Mouse (Mus musculus) midbrain, embryonic 14.5 days (tissue): ENCODE data around the gene Arl15. TPM values are rescaled to one million over a fixed set of nuclear protein-coding genes. Genes with fewer than 3 reads are reported as not detected.

ENCODE experiments used
- ATAC-seq: fragments of 200-750 bp; cut with Nextera tagmentation; 2 replicates; pipeline ENCODE4 v1.8.0; 2017; ENCODE audit warnings: moderate number of reproducible peaks, moderate library complexity; ENCODE audit not compliant: low FRiP score, low TSS enrichment
- DNase-seq: peaks from one replicate; pipeline ENCODE4 v3.0.0-alpha.2; 2015
- H3K27ac ChIP-seq: fragments of 300-500 bp; sonication (generic); replicated peaks from 2 replicates; pipeline ENCODE4 v1.5.1; 2014; ENCODE audit warnings: mild to moderate bottlenecking, low read depth, low read length, moderate library complexity
- H3K27me3 ChIP-seq: fragments of 300-500 bp; sonication (generic); 2 replicates; pipeline ENCODE4 v1.6.1; 2014; ENCODE audit warnings: low read length, control low read depth, mixed read lengths; ENCODE audit not compliant: control insufficient read depth, insufficient read depth
- H3K36me3 ChIP-seq: fragments of 300-500 bp; sonication (generic); 2 replicates; pipeline ENCODE4 v1.6.1; 2014; ENCODE audit warnings: low read length, control low read depth; ENCODE audit not compliant: control insufficient read depth, insufficient read depth
- H3K4me1 ChIP-seq: fragments of 300-500 bp; sonication (generic); 2 replicates; pipeline ENCODE4 v1.6.1; 2014; ENCODE audit warnings: mild to moderate bottlenecking, antibody characterized with exemption, low read length, control low read depth; ENCODE audit not compliant: control insufficient read depth, insufficient read depth
- H3K4me2 ChIP-seq: fragments of 300-500 bp; sonication (generic); 2 replicates; pipeline ENCODE4 v1.6.1; 2014; ENCODE audit warnings: mild to moderate bottlenecking, low read length, moderate library complexity
- H3K4me3 ChIP-seq: fragments of 300-500 bp; sonication (generic); replicated peaks from 2 replicates; pipeline ENCODE4 v1.5.1; 2014; ENCODE audit warnings: low read depth, low read length
- H3K9ac ChIP-seq: fragments of 300-500 bp; sonication (generic); replicated peaks from 2 replicates; pipeline ENCODE4 v1.6.1; 2014; ENCODE audit warnings: mild to moderate bottlenecking, low read length, moderate library complexity
- H3K9me3 ChIP-seq: fragments of 300-500 bp; sonication (generic); 2 replicates; pipeline ENCODE4 v1.6.1; 2016; ENCODE audit warnings: low read length, control low read depth, mixed read lengths; ENCODE audit not compliant: control insufficient read depth
- WGBS: fragments of 180-500 bp; shearing (Covaris S2); extraction: QIAGEN DNeasy Blood & Tissue Kit; methylation state at CpG from one replicate; pipeline ENCODE4 v1.1.7; 2014; 5-methylcytosine and 5-hydroxymethylcytosine counted together
- polyA plus RNA-seq: library from polyadenylated mRNA; unstranded; fragments of >200 nt; fragmentation: Nextera tagmentation; extraction: Ambion mirVana; gene quantifications from 2 replicates; pipeline ENCODE4 v1.2.1, GENCODE M21; 2014

Gene Arl15
- polyA plus RNA-seq, 1 experiment from 2014 or later = 24.5 TPM

DNA sequence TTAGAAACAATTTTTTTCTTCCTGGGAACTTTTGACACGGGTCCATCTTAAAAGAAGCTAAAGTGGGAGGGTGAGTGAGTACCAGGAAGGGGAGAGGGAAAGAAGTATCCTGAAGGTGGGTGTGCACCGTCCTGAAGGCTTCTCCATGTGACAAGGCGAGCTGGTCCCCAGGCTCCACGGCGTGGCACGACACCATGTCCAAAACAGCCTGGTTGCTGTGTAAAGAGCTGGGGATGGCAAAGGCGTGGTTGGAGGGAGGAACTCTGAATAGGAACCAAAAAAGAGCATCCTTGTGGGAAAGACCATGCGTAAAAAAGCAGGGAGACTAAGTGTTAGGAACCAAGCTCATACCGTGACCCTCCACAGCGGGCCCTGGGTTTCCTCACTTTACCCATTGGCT, 330.1 kb downstream of the Arl15 start:
- H3K27ac ChIP-seq = no peak overlapping the region
- no peak overlapping the region for H3K4me3 ChIP-seq
- H3K9me3 ChIP-seq = no peaks in the 10 kb centered on the region
- no peak overlapping the region for H3K9ac ChIP-seq
- no peaks in the 10 kb centered on the region for H3K36me3 ChIP-seq
- H3K4me1 ChIP-seq = no peaks in the 10 kb centered on the region
- ATAC-seq = no peak
- 90% methylated on average over 10 of the region's 10 CpGs for WGBS
- H3K4me2 ChIP-seq = no peak overlapping the region
- H3K27me3 ChIP-seq = no peaks in the 10 kb centered on the region
- DNase-seq = no peak

DNA sequence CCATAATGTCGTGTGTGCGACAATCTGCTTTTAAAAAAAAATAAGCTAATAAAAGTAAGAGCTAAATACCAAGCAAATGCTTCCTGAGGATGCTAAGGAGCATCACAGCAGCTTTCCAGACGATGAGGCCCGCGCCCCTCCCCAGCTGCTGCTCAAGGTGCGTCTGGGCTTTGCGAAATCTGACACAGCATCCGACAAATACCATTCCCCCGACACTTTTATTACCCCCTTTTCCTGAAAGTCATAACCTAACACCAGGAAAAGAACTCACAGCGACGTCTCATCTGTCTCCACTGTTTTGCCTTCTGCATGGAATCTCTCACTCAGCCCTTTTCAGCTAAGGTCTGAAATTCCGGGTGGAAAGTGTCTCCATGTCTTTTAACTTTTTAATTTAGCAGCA, 330.7 kb downstream of the Arl15 start:
- Histone ChIP-seq H3K27ac (no peak overlapping the region), H3K36me3 (no peaks in the 10 kb centered on the region), H3K4me3 (no peak overlapping the region), H3K27me3 (no peaks in the 10 kb centered on the region), H3K4me1 (no peaks in the 10 kb centered on the region), H3K4me2 (no peak overlapping the region), H3K9me3 (no peaks in the 10 kb centered on the region), H3K9ac (no peak overlapping the region)
- WGBS = 90% methylated on average over 12 of the region's 12 CpGs
- no peak for ATAC-seq
- DNase-seq = no peak

DNA sequence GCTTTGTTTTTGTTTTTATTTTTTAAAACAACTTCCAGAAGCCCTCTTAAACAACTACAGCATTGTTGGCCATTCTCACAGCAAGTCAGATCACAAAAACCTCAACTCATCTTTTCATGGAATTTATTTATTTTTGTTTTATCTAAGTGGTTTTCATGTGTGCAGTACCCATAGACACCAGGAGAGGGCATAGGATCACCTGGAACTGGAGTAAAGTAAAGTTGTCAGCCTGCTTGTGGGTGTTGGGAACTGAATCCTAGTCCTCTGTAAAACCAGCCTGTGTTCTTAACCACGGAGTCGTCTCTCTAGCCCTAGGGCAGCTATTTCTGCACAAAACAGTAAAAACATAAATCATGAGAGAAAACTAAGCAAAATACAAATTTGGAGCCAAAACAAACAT, 334.1 kb downstream of the Arl15 start:
- no peak for ATAC-seq
- Histone ChIP-seq H3K4me2 (no peak overlapping the region), H3K9me3 (no peaks in the 10 kb centered on the region), H3K4me1 (no peaks in the 10 kb centered on the region), H3K36me3 (no peaks in the 10 kb centered on the region), H3K27me3 (no peaks in the 10 kb centered on the region), H3K27ac (no peak overlapping the region), H3K4me3 (no peak overlapping the region), H3K9ac (no peak overlapping the region)
- DNase-seq = no peak
- WGBS = 98% methylated on average over 2 of the region's 2 CpGs

DNA sequence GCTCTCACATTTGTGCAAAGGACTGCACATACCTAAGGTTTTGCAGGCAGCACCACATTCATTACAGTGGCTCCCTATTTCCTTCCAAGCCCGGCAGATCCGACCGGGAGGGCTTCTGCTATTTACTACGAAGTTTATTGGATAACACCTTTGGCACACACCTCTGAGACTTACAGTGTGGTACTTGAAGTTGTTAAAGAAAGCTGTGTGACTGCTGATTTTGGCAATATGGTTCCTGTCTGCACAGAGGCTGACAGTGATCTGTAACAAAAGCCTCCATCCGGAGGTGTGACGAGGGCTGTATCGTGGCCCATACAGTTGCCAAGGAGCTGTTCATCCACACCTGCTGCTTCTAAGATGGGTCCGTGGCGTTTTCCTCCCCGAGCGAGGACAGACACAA, 335.7 kb downstream of the Arl15 start:
- H3K27me3 ChIP-seq = no peaks in the 10 kb centered on the region
- H3K4me3 ChIP-seq = no peak overlapping the region
- H3K4me1 ChIP-seq = no peaks in the 10 kb centered on the region
- H3K9me3 ChIP-seq = no peaks in the 10 kb centered on the region
- DNase-seq (no peak), ATAC-seq (no peak)
- no peaks in the 10 kb centered on the region for H3K36me3 ChIP-seq
- 94% methylated on average over 11 of the region's 11 CpGs for WGBS
- no peak overlapping the region for H3K27ac ChIP-seq
- no peak overlapping the region for H3K4me2 ChIP-seq
- no peak overlapping the region for H3K9ac ChIP-seq

DNA sequence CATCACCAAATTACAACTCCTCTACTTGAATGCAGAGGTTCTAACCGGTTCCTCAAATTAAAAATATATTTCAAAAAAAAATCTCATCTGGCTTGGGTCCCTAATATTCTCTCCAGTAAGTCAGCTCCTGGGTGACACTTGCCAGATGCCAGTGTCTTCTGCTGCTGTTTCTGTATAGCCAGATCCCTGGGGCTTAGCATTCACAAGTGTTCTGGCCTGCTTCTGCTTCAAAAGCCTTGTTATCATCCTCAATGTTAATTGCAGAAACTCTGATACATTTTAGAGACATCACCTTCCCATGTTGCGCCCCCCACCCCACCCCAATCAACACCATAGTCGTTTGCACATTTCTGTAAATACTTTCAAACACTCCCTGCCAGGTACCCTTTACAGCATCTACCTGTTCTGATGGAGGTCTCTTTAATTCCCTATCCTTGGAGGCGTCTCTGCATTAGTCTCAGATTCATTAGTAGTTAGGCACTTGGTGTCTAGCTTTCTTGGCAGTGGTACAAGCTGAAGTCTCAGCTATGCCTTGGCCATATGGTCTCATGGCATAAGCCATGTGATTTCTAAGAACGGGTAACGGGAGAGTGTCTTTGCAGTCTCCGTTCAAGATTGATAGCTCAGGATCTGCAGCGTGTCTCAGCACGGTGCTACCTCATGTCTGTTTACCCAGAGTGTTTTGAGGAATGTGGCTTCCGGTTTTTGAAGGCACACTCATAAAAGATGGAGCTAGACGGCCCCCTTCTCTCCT, 336.4 kb downstream of the Arl15 start:
- WGBS = 93% methylated on average over 11 of the region's 11 CpGs
- DNase-seq = no peak

DNA sequence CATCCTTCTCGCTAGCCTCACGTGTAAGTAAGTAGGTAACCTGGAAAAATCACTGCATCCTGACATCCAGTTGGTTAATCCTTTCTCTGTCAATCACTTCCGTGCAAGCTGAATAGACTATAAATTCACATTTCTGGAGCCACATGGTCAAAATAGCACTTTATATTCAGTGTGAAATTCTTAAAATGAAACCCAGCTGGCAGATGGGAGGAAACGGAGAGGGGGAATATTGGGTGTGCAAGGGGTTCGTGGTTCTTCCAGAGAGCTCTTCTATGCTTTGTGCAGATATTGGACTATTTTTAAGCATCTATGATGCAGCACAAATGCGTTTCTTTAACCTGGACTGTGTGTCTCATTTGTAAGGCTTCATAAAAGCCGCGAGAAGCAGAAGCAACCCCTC, 344.6 kb downstream of the Arl15 start:
- ATAC-seq = no peak
- H3K9ac ChIP-seq = no peak overlapping the region
- no peaks in the 10 kb centered on the region for H3K9me3 ChIP-seq
- H3K27ac ChIP-seq = no peak overlapping the region
- DNase-seq = no peak
- H3K36me3 ChIP-seq = no peaks in the 10 kb centered on the region
- H3K4me3 ChIP-seq = no peak overlapping the region
- no peaks in the 10 kb centered on the region for H3K27me3 ChIP-seq
- H3K4me2 ChIP-seq = no peak overlapping the region
- H3K4me1 ChIP-seq = no peaks in the 10 kb centered on the region
- whole genome bisulfite sequencing = 66% methylated on average over 8 of the region's 8 CpGs

More for the DNA sequence above, 336.4 kb downstream of the Arl15 start:
- H3K36me3 ChIP-seq = no peaks in the 10 kb centered on the region
- no peak overlapping the region for H3K4me2 ChIP-seq
- no peak overlapping the region for H3K9ac ChIP-seq
- H3K27ac ChIP-seq = no peak overlapping the region
- H3K27me3 ChIP-seq = no peaks in the 10 kb centered on the region
- no peaks in the 10 kb centered on the region for H3K4me1 ChIP-seq
- H3K9me3 ChIP-seq = no peaks in the 10 kb centered on the region
- ATAC-seq = no peak
- no peak overlapping the region for H3K4me3 ChIP-seq

DNA sequence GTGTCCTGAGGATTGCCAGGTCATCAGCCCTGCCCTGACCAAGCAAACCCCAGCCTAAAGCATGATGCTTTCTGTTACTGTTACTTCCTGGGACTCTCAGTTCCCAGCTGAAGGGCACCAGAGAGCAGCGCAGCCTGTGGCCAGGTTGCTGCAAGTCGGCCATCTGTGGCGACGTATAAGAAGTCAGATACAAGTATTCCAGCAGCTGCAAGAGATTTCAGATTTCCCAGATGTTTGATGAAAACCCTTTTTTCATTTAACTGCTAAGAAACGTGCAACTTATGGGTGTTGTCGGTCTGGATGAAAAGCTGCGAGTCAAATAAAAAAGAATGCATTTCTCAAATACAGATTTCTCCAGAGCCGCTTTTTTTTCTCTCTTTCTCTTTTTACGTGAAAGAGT, 345.3 kb downstream of the Arl15 start:
- Histone ChIP-seq H3K9ac (no peak overlapping the region), H3K36me3 (no peaks in the 10 kb centered on the region), H3K27me3 (no peaks in the 10 kb centered on the region), H3K4me1 (no peaks in the 10 kb centered on the region), H3K9me3 (no peaks in the 10 kb centered on the region), H3K27ac (no peak overlapping the region), H3K4me2 (no peak overlapping the region), H3K4me3 (no peak overlapping the region)
- DNase-seq (no peak), ATAC-seq (no peak)
- WGBS = 78% methylated on average over 9 of the region's 9 CpGs

DNA sequence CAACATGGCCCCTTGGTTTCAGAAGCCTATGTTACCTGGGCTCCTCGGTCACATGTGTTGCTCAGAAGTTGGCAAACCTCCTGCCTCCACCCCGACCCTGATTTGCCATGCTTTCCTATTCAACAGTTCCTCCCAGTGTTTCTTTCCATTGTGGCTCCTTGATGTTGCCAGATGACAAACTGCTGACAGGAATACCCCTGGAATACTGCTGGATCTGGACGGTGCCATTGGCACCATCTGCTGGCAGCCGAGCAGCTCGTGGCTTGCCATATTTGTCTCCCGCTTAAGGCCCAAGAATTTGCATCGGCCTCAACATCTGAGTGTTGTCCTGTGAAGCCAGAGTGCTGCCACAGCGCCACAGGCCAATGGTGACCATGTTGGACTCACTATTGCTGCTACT, 348.5 kb downstream of the Arl15 start:
- Histone ChIP-seq H3K4me1 (no peaks in the 10 kb centered on the region), H3K9ac (no peak overlapping the region), H3K27me3 (no peaks in the 10 kb centered on the region), H3K9me3 (no peaks in the 10 kb centered on the region), H3K4me2 (no peak overlapping the region), H3K4me3 (no peak overlapping the region), H3K27ac (no peak overlapping the region), H3K36me3 (no peaks in the 10 kb centered on the region)
- ATAC-seq (no peak), DNase-seq (peak; percentile 26)
- 87% methylated on average over 8 of the region's 8 CpGs for WGBS

DNA sequence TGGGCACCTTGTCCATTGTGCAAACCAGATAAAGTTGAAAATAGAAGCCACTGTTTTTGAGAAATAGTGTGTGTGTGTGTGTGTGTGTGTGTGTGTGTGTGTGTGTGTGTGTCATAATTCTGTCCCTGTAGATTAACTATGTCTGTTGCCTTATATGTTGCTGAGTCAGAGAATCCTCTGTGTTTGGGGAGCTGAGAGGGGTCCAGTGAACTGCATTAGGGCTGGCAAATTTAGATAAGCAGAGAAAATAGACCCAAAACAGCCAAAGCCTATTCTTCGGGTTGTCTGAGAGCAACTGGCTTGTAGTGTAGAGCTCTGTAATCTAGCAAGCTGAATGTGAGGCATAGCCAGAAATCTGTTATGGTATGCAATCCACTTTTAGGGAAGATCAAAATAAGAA, 348.9 kb downstream of the Arl15 start:
- no peak for DNase-seq
- WGBS = 90% methylated on average over 1 of the region's 1 CpGs
- no peaks in the 10 kb centered on the region for H3K9me3 ChIP-seq
- H3K4me2 ChIP-seq = no peak overlapping the region
- H3K27ac ChIP-seq = no peak overlapping the region
- H3K27me3 ChIP-seq = no peaks in the 10 kb centered on the region
- H3K4me1 ChIP-seq = no peaks in the 10 kb centered on the region
- H3K9ac ChIP-seq = no peak overlapping the region
- no peaks in the 10 kb centered on the region for H3K36me3 ChIP-seq
- H3K4me3 ChIP-seq = no peak overlapping the region
- ATAC-seq = no peak
